Mouse (Mus musculus) lung, postnatal 0 days (tissue): Measurements from ENCODE around the gene Taar1.

ENCODE experiments used
- CTCF ChIP-seq: IDR thresholded peaks from 2 replicates; pipeline ENCODE4 v1.5.1; 2016; ENCODE audit warnings: antibody characterized with exemption, mild to moderate bottlenecking
- EP300 ChIP-seq: IDR thresholded peaks from 2 replicates; pipeline ENCODE4 v1.6.1; 2016; ENCODE audit warnings: antibody characterized with exemption, mild to moderate bottlenecking, control low read depth

DNA sequence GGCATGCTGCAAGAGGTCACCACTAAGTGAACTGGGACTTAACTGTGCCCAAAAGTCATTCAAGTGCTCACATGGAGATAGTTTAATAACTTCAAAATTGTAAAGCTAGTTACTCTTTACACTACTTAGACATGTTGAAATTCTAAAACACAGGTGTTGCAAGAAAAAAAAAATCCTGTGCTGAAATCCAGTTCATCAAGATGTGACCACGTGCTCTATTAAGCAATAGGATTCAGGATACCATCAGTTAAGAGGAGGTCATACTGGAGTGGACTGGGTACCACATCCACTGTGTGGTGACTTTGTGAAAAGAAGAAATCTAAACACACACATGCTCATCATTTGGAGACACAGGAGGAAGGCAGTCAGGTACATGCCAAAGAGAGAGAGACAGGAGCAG is 27.2 kb upstream of the Taar1 start:
- TF ChIP-seq CTCF (no peak), EP300 (0 out of 2 replicates have a peak, but pooled peaks have one; percentile 38)
